Mouse (Mus musculus): ENCODE data around the gene Vmn2r11. TPM values are rescaled to one million over a fixed set of nuclear protein-coding genes. Genes with fewer than 3 reads are reported as not detected.
"Not testable (repeated sequence)": the region's sequence is repeated elsewhere in the genome, so short reads cannot be mapped to it uniquely, and the experiment has no call there.

Gene Vmn2r11
- polyA plus RNA-seq (2012; rRNA removed), result not detected in 2 replicates

DNA sequence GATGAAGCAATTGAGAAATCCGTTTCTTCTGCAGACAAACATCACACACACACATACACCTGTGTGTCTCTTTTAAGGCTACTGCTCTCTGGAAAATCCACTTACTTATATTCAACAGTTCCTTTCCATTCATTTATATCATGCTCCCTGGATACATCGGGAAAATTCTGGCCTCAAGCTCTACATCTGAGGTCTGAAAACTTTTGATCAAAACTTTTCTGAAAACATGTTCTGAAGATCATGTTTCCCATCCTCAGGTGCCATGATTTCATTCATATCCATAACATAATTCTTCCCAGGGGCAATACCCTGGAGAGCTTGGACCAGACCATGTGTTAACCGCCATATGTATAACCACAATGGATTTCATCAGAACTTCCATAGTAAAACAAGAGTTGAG lies at the start of gene Vmn2r11:
Vmn2r11 (minus strand) TSS at position 101 of the 400 bp plus-strand sequence.
- H3K4me1 ChIP-seq (ENCODE audit: control insufficient read depth, insufficient read depth, low read length); H3K4me3 ChIP-seq (ENCODE audit: control insufficient read depth, low read depth, low read length); H3K27me3 ChIP-seq (ENCODE audit: control insufficient read depth, insufficient read depth, low read length); H3K27ac ChIP-seq (ENCODE audit: control insufficient read depth, insufficient read depth, low read depth, low read length); H3K36me3 ChIP-seq (ENCODE audit: control insufficient read depth, insufficient read depth, low read length): not testable (repeated sequence)

DNA sequence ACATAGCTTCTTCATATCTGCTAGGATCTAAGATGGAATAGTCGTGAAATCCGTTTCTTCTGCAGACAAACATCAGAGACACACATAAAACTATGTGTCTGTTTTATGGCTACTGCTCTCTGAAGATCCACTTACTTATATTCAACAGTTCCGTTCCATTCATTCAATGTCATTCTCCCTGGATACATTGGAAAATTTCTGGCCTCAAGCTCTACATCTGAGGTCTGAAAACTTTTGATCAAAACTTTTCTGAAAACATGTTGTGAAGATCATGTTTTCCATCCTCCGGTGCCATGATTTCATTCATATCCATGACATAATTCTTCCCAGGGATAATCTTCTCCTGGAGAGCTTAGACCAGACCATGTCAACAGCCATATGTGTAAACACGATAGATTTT lies 38.5 kb upstream of the Vmn2r11 start, which contains the start of gene Vmn2r12:
Vmn2r12 (minus strand) TSS at position 101 of the 400 bp plus-strand sequence.
- H3K27me3 ChIP-seq (ENCODE audit: control insufficient read depth, insufficient read depth, low read length); H3K36me3 ChIP-seq (ENCODE audit: control insufficient read depth, insufficient read depth, low read length); H3K4me1 ChIP-seq (ENCODE audit: control insufficient read depth, insufficient read depth, low read length); H3K4me3 ChIP-seq (ENCODE audit: control insufficient read depth, low read depth, low read length); H3K27ac ChIP-seq (ENCODE audit: control insufficient read depth, insufficient read depth, low read depth, low read length): not testable (repeated sequence)

DNA sequence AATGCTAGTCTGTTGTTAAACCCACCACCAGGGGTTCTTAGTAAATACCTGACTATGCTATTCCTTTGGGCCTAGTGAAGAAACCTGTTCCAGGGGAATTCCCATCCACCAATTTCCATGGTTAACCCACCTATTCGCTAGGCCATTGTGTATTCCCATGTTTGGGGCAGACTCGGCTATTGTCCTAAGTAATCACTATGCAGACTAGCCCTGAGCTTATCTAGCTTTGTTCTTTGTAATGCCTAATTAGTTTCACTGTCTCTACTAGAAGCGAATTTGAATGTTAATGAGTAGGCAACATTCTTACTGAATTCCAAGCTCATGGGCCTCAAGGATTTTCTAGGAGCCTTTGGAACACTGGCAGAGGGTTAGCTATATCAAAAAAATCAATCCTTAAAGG lies 37.1 kb upstream of the Vmn2r11 start:
- H3K4me3 ChIP-seq (ENCODE audit: control insufficient read depth, low read depth, low read length); H3K4me1 ChIP-seq (ENCODE audit: control insufficient read depth, insufficient read depth, low read length); H3K36me3 ChIP-seq (ENCODE audit: control insufficient read depth, insufficient read depth, low read length); H3K27me3 ChIP-seq (ENCODE audit: control insufficient read depth, insufficient read depth, low read length); H3K27ac ChIP-seq (ENCODE audit: control insufficient read depth, insufficient read depth, low read depth, low read length): not testable (repeated sequence)

DNA sequence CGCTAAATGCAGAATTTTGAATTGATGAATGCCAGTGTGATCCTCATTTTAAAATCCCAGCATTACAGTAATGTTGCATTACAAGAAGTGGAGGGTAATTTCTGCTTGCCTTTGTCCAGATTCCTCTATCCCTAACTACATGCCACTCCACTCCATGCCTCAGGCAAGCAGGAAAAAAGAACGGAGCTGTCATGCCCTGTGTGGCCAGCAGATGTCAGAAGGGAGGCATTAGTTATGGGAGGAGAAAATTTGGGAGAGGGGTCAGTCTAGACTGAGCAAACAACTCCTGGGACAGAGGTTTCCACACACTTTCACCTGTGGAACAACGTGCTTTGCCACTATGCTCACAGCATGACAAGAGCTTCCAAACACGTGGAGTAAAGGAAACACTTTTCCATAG lies 12.6 kb upstream of the Vmn2r11 start:
- peak; percentile 13; the same call in 1 of the 2 replicates for TF ChIP-seq CTCF (IDR thresholded peaks at IDR 0.05; ENCODE audit: control insufficient read depth, insufficient read depth, insufficient replicate concordance, low read depth, low read length)

DNA sequence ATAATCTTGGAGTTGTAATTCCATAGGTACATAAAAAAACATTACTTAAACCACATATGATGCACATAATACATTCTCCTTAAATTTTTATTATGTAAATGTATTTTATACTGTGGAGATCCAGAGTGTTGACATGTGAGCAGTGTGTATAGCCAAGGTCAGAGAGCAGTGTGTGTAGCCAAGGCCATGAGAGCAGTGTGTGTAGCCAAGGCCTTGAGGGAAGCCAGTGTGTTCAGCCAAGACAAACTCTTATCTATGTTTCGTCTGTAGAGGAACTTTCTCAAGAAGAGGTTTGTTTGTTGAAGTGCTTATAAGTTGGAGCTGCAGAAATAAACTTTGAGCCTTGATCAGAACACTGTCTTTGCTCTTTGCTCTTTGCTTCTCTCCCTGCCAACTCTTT lies 4.1 kb downstream of the Vmn2r11 start:
- Histone ChIP-seq H3K27ac (ENCODE audit: control insufficient read depth, insufficient read depth, low read depth, low read length) (peak overlapping the region; percentile 74), H3K27me3 (ENCODE audit: control insufficient read depth, insufficient read depth, low read length) (no peaks in the 10 kb centered on the region), H3K4me3 (ENCODE audit: control insufficient read depth, low read depth, low read length) (peak overlapping the region; percentile 53), H3K4me1 (ENCODE audit: control insufficient read depth, insufficient read depth, low read length) (no peaks in the 10 kb centered on the region), H3K36me3 (ENCODE audit: control insufficient read depth, insufficient read depth, low read length) (no peaks in the 10 kb centered on the region)
- TF ChIP-seq CTCF (IDR thresholded peaks at IDR 0.05; ENCODE audit: control insufficient read depth, insufficient read depth, insufficient replicate concordance, low read depth, low read length), result no peak
- TF ChIP-seq POLR2A (IDR thresholded peaks at IDR 0.05; ENCODE audit: control insufficient read depth, low read depth, low read length), result no peak

More for the DNA sequence above, 12.6 kb upstream of the Vmn2r11 start:
- H3K4me3 ChIP-seq (ENCODE audit: control insufficient read depth, low read depth, low read length); H3K36me3 ChIP-seq (ENCODE audit: control insufficient read depth, insufficient read depth, low read length); H3K27me3 ChIP-seq (ENCODE audit: control insufficient read depth, insufficient read depth, low read length); H3K27ac ChIP-seq (ENCODE audit: control insufficient read depth, insufficient read depth, low read depth, low read length); H3K4me1 ChIP-seq (ENCODE audit: control insufficient read depth, insufficient read depth, low read length): not testable (repeated sequence)

DNA sequence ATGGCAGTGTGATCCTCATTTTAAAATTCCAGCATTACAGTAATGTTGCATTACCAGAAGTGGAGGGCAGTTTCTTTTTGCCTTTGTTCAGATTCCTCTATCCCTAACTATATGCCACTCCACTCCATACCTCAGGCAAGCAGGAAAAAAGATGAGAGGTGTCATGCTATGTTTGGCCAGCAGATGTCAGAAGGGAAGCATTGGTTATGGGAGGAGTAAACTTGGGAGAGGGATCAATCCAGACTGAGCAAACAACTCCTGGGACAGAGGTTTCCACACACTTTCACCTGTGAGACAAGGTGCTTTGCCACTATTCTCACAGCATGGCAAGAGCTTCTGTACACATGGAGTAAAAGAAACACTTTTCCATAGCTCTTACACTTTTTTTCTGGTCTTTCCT lies 26.8 kb downstream of the Vmn2r11 start:
- no peaks in the 10 kb centered on the region for H3K4me1 ChIP-seq (ENCODE audit: control insufficient read depth, insufficient read depth, low read length)
- no peaks in the 10 kb centered on the region for H3K36me3 ChIP-seq (ENCODE audit: control insufficient read depth, insufficient read depth, low read length)
- no peak overlapping the region for H3K27ac ChIP-seq (ENCODE audit: control insufficient read depth, insufficient read depth, low read depth, low read length)
- H3K27me3 ChIP-seq (ENCODE audit: control insufficient read depth, insufficient read depth, low read length), result no peaks in the 10 kb centered on the region
- no peak overlapping the region for H3K4me3 ChIP-seq (ENCODE audit: control insufficient read depth, low read depth, low read length)
- TF ChIP-seq CTCF (IDR thresholded peaks at IDR 0.05; ENCODE audit: control insufficient read depth, insufficient read depth, insufficient replicate concordance, low read depth, low read length), result no peak
- no peak for TF ChIP-seq POLR2A (IDR thresholded peaks at IDR 0.05; ENCODE audit: control insufficient read depth, low read depth, low read length)

DNA sequence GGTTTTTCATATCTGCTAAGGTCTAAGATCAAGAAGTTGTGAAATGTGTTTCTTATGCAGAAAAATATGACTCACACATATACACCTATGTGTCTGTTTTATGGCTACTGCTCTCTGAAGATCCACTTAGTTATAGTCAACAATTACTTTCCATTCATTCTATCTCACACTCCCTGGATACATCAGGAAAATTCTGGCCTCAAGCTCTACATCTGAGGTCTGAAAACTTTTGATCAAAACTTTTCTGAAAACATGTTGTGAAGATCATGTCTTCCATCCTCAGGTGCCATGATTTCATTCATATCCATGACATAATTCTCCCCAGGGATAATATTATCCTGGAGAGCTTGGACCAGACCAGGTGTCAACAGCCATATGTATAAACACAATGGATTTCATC lies 52.9 kb downstream of the Vmn2r11 start, which contains the start of gene Vmn2r10:
Vmn2r10 (minus strand) TSS at position 101 of the 400 bp plus-strand sequence.
- not testable (repeated sequence) for H3K27ac ChIP-seq (ENCODE audit: control insufficient read depth, insufficient read depth, low read depth, low read length); H3K4me1 ChIP-seq (ENCODE audit: control insufficient read depth, insufficient read depth, low read length); H3K4me3 ChIP-seq (ENCODE audit: control insufficient read depth, low read depth, low read length)

More for the DNA sequence above, 52.9 kb downstream of the Vmn2r11 start, which contains the start of gene Vmn2r10:
- H3K36me3 ChIP-seq (ENCODE audit: control insufficient read depth, insufficient read depth, low read length); H3K27me3 ChIP-seq (ENCODE audit: control insufficient read depth, insufficient read depth, low read length): not testable (repeated sequence)

Other genes with a start within 250 kb of the Vmn2r11 start
- gene Vmn2r9, start 207.0 kb downstream of the Vmn2r11 start, polyA plus RNA-seq (2012; rRNA removed), result not detected in 2 replicates
- not detected in 2 replicates for gene Vmn2r10, start 53.0 kb downstream of the Vmn2r11 start, polyA plus RNA-seq (2012; rRNA removed)
- not detected in 2 replicates for gene Vmn2r12, start 38.4 kb upstream of the Vmn2r11 start, polyA plus RNA-seq (2012; rRNA removed)
- not detected in 2 replicates for gene Vmn2r13, start 132.6 kb upstream of the Vmn2r11 start, polyA plus RNA-seq (2012; rRNA removed)
- gene Vmn2r14, start 165.1 kb upstream of the Vmn2r11 start, polyA plus RNA-seq (2012; rRNA removed), result not detected in 2 replicates
- not detected in 2 replicates for gene Vmn2r15, start 238.1 kb upstream of the Vmn2r11 start, polyA plus RNA-seq (2012; rRNA removed)

Data from testis, adult 2 months (tissue).